Mouse (Mus musculus) forebrain, postnatal 0 days (tissue): Measurements from ENCODE around the gene Tinagl1. TPM values are rescaled to one million over a fixed set of nuclear protein-coding genes. Genes with fewer than 3 reads are reported as not detected.

Experiments
- ATAC-seq: fragments of 200-750 bp; cut with Nextera tagmentation; 2 replicates; pipeline ENCODE4 v1.8.0; 2017; ENCODE audit warnings: mild to moderate bottlenecking, moderate library complexity
- DNase-seq: peaks from one replicate; pipeline ENCODE4 v3.0.0-alpha.2; 2015
- H3K27ac ChIP-seq: fragments of 300-500 bp; sonication (generic); 2 replicates; pipeline ENCODE4 v1.5.1; 2014; ENCODE audit warnings: low read depth, mild to moderate bottlenecking, antibody characterized with exemption, low read length, moderate library complexity, mixed read lengths
- H3K27me3 ChIP-seq: fragments of 300-500 bp; sonication (generic); 2 replicates; pipeline ENCODE4 v1.6.1; 2014; ENCODE audit warnings: mild to moderate bottlenecking, low read length, mixed read lengths; ENCODE audit not compliant: insufficient read depth
- H3K36me3 ChIP-seq: fragments of 300-500 bp; sonication (generic); 2 replicates; pipeline ENCODE4 v1.6.1; 2014; ENCODE audit warnings: mild to moderate bottlenecking, moderate library complexity; ENCODE audit not compliant: insufficient read depth
- H3K4me1 ChIP-seq: fragments of 300-500 bp; sonication (generic); 2 replicates; pipeline ENCODE4 v1.6.1; 2014; ENCODE audit warnings: antibody characterized with exemption; ENCODE audit not compliant: insufficient read depth
- H3K4me2 ChIP-seq: fragments of 300-500 bp; sonication (generic); 2 replicates; pipeline ENCODE4 v1.6.1; 2014; ENCODE audit warnings: low read depth, mild to moderate bottlenecking, moderate library complexity
- H3K4me3 ChIP-seq: fragments of 300-500 bp; sonication (generic); 2 replicates; pipeline ENCODE4 v1.5.1; 2014; ENCODE audit warnings: low read depth, low read length, mixed read lengths
- H3K9ac ChIP-seq: fragments of 300-500 bp; sonication (generic); 2 replicates; pipeline ENCODE4 v1.6.1; 2014; ENCODE audit warnings: mild to moderate bottlenecking
- H3K9me3 ChIP-seq: fragments of 300-500 bp; sonication (generic); 2 replicates; pipeline ENCODE4 v1.6.1; 2016; ENCODE audit warnings: low read length
- CTCF ChIP-seq: sonication (generic); IDR thresholded peaks from 2 replicates; pipeline ENCODE4 v1.5.1; 2016; ENCODE audit warnings: antibody characterized with exemption, control low read depth, low read depth
- WGBS: fragments of 180-500 bp; shearing (Covaris S2); extraction: QIAGEN DNeasy Blood & Tissue Kit; methylation state at CpG from one replicate; pipeline ENCODE4 v1.1.7; 2014; 5-methylcytosine and 5-hydroxymethylcytosine counted together
- polyA plus RNA-seq: library from polyadenylated mRNA; unstranded; fragments of >200 nt; fragmentation: Nextera tagmentation; extraction: Ambion mirVana; gene quantifications from 2 replicates; pipeline ENCODE4 v1.2.1, GENCODE M21; 2015
- total RNA-seq: library from RNA; depleted of rRNA; stranded (reverse); fragments of >200 nt; gene quantifications from 2 replicates; pipeline ENCODE4 v1.2.3, GENCODE M21; 2014

The Tinagl1 gene
- total and polyA plus RNA-seq, 2 experiments from 2014 or later = 4.5 to 6.7 TPM

- no peaks in the 10 kb centered on the region for H3K36me3 ChIP-seq
- no peaks in the 10 kb centered on the region for H3K4me1 ChIP-seq
- ATAC-seq (no peak), DNase-seq (no peak)
- H3K4me2 ChIP-seq = no peak overlapping the region
- H3K9me3 ChIP-seq = no peaks in the 10 kb centered on the region
- no peak overlapping the region for H3K27ac ChIP-seq
- H3K27me3 ChIP-seq = peaks cover 6% of the 10 kb centered on the region; the same call in 1 of the 2 replicates
- WGBS = 80% methylated on average over 3 of the region's 3 CpGs
- no peak for TF ChIP-seq CTCF
- H3K4me3 ChIP-seq = no peak overlapping the region
- H3K9ac ChIP-seq = no peak overlapping the region
These were observed 5.0 kb upstream of the Tinagl1 start for GRCm38 (mm10) chr4:130179876-130180275.

- Histone ChIP-seq H3K27me3 (peaks cover 16% of the 10 kb centered on the region), H3K4me2 (no peak overlapping the region), H3K4me3 (no peak overlapping the region), H3K36me3 (no peaks in the 10 kb centered on the region), H3K4me1 (no peaks in the 10 kb centered on the region), H3K9ac (no peak overlapping the region), H3K9me3 (no peaks in the 10 kb centered on the region), H3K27ac (no peak overlapping the region)
- no peak for DNase-seq
- no peak for TF ChIP-seq CTCF
- 54% methylated on average over 7 of the region's 7 CpGs for WGBS
- no peak for ATAC-seq
These were observed 2.6 kb upstream of the Tinagl1 start for GRCm38 (mm10) chr4:130177536-130177935.

- no peak overlapping the region for H3K9ac ChIP-seq
- no peak overlapping the region for H3K4me2 ChIP-seq
- WGBS = 64% methylated on average over 4 of the region's 4 CpGs
These were observed 2.2 kb upstream of the Tinagl1 start for GRCm38 (mm10) chr4:130177087-130177486.

GRCm38 (mm10) chr4:130176156-130176720 is 1.3 kb upstream of the Tinagl1 start:
- 72% methylated on average over 5 of the region's 5 CpGs for WGBS
- peaks cover 16% of the 10 kb centered on the region for H3K27me3 ChIP-seq
- H3K4me3 ChIP-seq = no peak overlapping the region
- ATAC-seq (no peak), DNase-seq (no peak)
- no peaks in the 10 kb centered on the region for H3K9me3 ChIP-seq
- no peak overlapping the region for H3K4me2 ChIP-seq
- no peak overlapping the region for H3K27ac ChIP-seq
- no peaks in the 10 kb centered on the region for H3K4me1 ChIP-seq
- H3K36me3 ChIP-seq = no peaks in the 10 kb centered on the region
- TF ChIP-seq CTCF = no peak
- no peak overlapping the region for H3K9ac ChIP-seq

More at GRCm38 (mm10) chr4:130177087-130177486, 2.2 kb upstream of the Tinagl1 start:
- Histone ChIP-seq H3K27ac (no peak overlapping the region), H3K4me3 (no peak overlapping the region), H3K4me1 (no peaks in the 10 kb centered on the region), H3K36me3 (no peaks in the 10 kb centered on the region), H3K27me3 (peaks cover 16% of the 10 kb centered on the region), H3K9me3 (no peaks in the 10 kb centered on the region)
- no peak for TF ChIP-seq CTCF
- no peak for DNase-seq
- no peak for ATAC-seq

GRCm38 (mm10) chr4:130174335-130175031 is 439 bp downstream of the Tinagl1 start:
- Histone ChIP-seq H3K27ac (no peak overlapping the region), H3K4me1 (no peaks in the 10 kb centered on the region), H3K9ac (no peak overlapping the region), H3K4me3 (no peak overlapping the region), H3K4me2 (0 out of 2 replicates have a peak overlapping the region, but pooled peaks have one; percentile 2), H3K27me3 (peaks cover 16% of the 10 kb centered on the region), H3K9me3 (no peaks in the 10 kb centered on the region), H3K36me3 (no peaks in the 10 kb centered on the region)
- 6% methylated on average over 25 of the region's 25 CpGs for WGBS
- no peak for TF ChIP-seq CTCF
- ATAC-seq (no peak), DNase-seq (no peak)

GRCm38 (mm10) chr4:130173911-130174311 is 1.0 kb downstream of the Tinagl1 start:
- TF ChIP-seq CTCF = no peak
- no peaks in the 10 kb centered on the region for H3K36me3 ChIP-seq
- no peak overlapping the region for H3K27ac ChIP-seq
- H3K9me3 ChIP-seq = no peaks in the 10 kb centered on the region
- no peak for DNase-seq
- no peak overlapping the region for H3K9ac ChIP-seq
- H3K4me2 ChIP-seq = no peak overlapping the region
- WGBS = 52% methylated on average over 19 of the region's 19 CpGs
- no peaks in the 10 kb centered on the region for H3K4me1 ChIP-seq
- no peak for ATAC-seq
- H3K4me3 ChIP-seq = no peak overlapping the region
- H3K27me3 ChIP-seq = peaks cover 16% of the 10 kb centered on the region

GRCm38 (mm10) chr4:130173060-130173822 is 1.7 kb downstream of the Tinagl1 start:
- H3K9ac ChIP-seq = no peak overlapping the region
- no peaks in the 10 kb centered on the region for H3K9me3 ChIP-seq
- WGBS = 68% methylated on average over 11 of the region's 11 CpGs
- no peak overlapping the region for H3K4me2 ChIP-seq
- H3K27me3 ChIP-seq = peaks cover 16% of the 10 kb centered on the region
- H3K27ac ChIP-seq = no peak overlapping the region
- no peaks in the 10 kb centered on the region for H3K36me3 ChIP-seq
- no peak for TF ChIP-seq CTCF
- no peaks in the 10 kb centered on the region for H3K4me1 ChIP-seq
- H3K4me3 ChIP-seq = no peak overlapping the region
- no peak for ATAC-seq
- no peak for DNase-seq
